ENCODE assay signal across 8 mouse cellular contexts in genomic region chr4:129288067-129288466, GRCm38 (mm10). TPM values are rescaled to one million over a fixed set of nuclear protein-coding genes. Genes with fewer than 3 reads are reported as not detected.
DNase-seq lines count a peak whose midpoint lies in the region; ATAC-seq lines count a peak whose summit lies in the region.

No protein-coding gene starts in this region.

- H3K9me3 ChIP-seq in forebrain, embryonic 14.5 days (replicated peaks; ENCODE audit: control insufficient read depth, low read length) = no peaks in the 10 kb centered on the region
- H3K9me3 ChIP-seq in hindbrain, embryonic 12.5 days (replicated peaks) = no peaks in the 10 kb centered on the region
- H3K9me3 ChIP-seq in midbrain, embryonic 13.5 days = no peaks in the 10 kb centered on the region

- peaks cover 16% of the 10 kb centered on the region; the same call in 1 of the 2 replicates for H3K27me3 ChIP-seq in forebrain, embryonic 14.5 days (replicated peaks; ENCODE audit: control insufficient read depth, insufficient read depth, low read length)
- peaks cover 17% of the 10 kb centered on the region for H3K27me3 ChIP-seq in hindbrain, embryonic 12.5 days
- peaks cover 26% of the 10 kb centered on the region for H3K27me3 ChIP-seq in midbrain, embryonic 13.5 days

- no peak overlapping the region for H3K27ac ChIP-seq in forebrain, embryonic 14.5 days (ENCODE audit: low read depth, low read length)
- no peak overlapping the region for H3K27ac ChIP-seq in hindbrain, embryonic 12.5 days
- H3K27ac ChIP-seq in midbrain, embryonic 13.5 days = no peak overlapping the region

- WGBS in forebrain, embryonic 14.5 days = 34% methylated on average over 3 of the region's 3 CpGs
- WGBS in hindbrain, embryonic 12.5 days = 41% methylated on average over 3 of the region's 3 CpGs
- WGBS in midbrain, embryonic 13.5 days = 31% methylated on average over 3 of the region's 3 CpGs

- peak overlapping the region; percentile 93 for H3K4me2 ChIP-seq in forebrain, embryonic 14.5 days (ENCODE audit: low read length)
- H3K4me2 ChIP-seq in hindbrain, embryonic 12.5 days (replicated peaks) = peak overlapping the region; percentile 95
- peak overlapping the region; percentile 87 for H3K4me2 ChIP-seq in midbrain, embryonic 13.5 days (replicated peaks)

- no peak for ATAC-seq in forebrain, embryonic 14.5 days
- ATAC-seq in hindbrain, embryonic 12.5 days (ENCODE audit: low FRiP score) = no peak
- ATAC-seq in midbrain, embryonic 13.5 days = no peak

- intact Hi-C loops in left cerebral cortex, postnatal 10 days (cut with DNase I) = no loop called here

- no peak overlapping the region for H3K9ac ChIP-seq in forebrain, embryonic 14.5 days (ENCODE audit: low read length)
- no peak overlapping the region for H3K9ac ChIP-seq in hindbrain, embryonic 12.5 days
- H3K9ac ChIP-seq in midbrain, embryonic 13.5 days (replicated peaks) = no peak overlapping the region

- H3K4me3 ChIP-seq in forebrain, embryonic 14.5 days (ENCODE audit: low read depth, low read length) = no peak overlapping the region
- no peak overlapping the region for H3K4me3 ChIP-seq in hindbrain, embryonic 12.5 days
- peak overlapping the region; percentile 47; the same call in 1 of the 2 replicates for H3K4me3 ChIP-seq in midbrain, embryonic 13.5 days (replicated peaks)

- peaks cover 15% of the 10 kb centered on the region for H3K4me1 ChIP-seq in forebrain, embryonic 14.5 days (ENCODE audit: control insufficient read depth, insufficient read depth, low read length)
- peaks cover 15% of the 10 kb centered on the region for H3K4me1 ChIP-seq in hindbrain, embryonic 12.5 days
- peaks cover 25% of the 10 kb centered on the region for H3K4me1 ChIP-seq in midbrain, embryonic 13.5 days (replicated peaks)

- peak; percentile 18 for DNase-seq in kidney, adult 18-20 months
- DNase-seq in kidney, adult 8-10 months = no peak
- no peak for DNase-seq in forebrain, embryonic 14.5 days (ENCODE audit: low spot score)
- no peak for DNase-seq in left cerebral cortex, postnatal 10 days (ENCODE audit: extremely low spot score in 1 of 2, low spot score in 2 of 2)
- DNase-seq in cerebellum, adult 9-10 months = no peak
- no peak for DNase-seq in right cerebral cortex, adult 2 months (ENCODE audit: low spot score in 2 of 2)

- no peaks in the 10 kb centered on the region for H3K36me3 ChIP-seq in forebrain, embryonic 14.5 days (ENCODE audit: control insufficient read depth, insufficient read depth, low read length)
- H3K36me3 ChIP-seq in hindbrain, embryonic 12.5 days = no peaks in the 10 kb centered on the region
- no peaks in the 10 kb centered on the region for H3K36me3 ChIP-seq in midbrain, embryonic 13.5 days

RNA-seq across cellular contexts. Expression of gene Sync, which starts 0.7 kb away (rescaled TPM):
- polyA plus RNA-seq in forebrain, embryonic 14.5 days (2014; fragmentation: Nextera tagmentation; extraction: Ambion mirVana) = 0.14 and 0.24 TPM in 2 replicates
- polyA plus RNA-seq in hindbrain, embryonic 12.5 days (2016; fragmentation: Nextera tagmentation; extraction: Ambion mirVana) = 1.7 and 1.8 TPM in 2 replicates
- 0.27 and 0.67 TPM in 2 replicates for polyA plus RNA-seq in midbrain, embryonic 13.5 days (2015; fragmentation: Nextera tagmentation; extraction: Ambion mirVana)
- total RNA-seq in left cerebral cortex, postnatal 10 days (2021) = 1 to 10 TPM; 1.7 TPM

RNA-seq across cellular contexts. Expression of gene C77080, which starts 26.9 kb away (rescaled TPM):
- polyA plus RNA-seq in forebrain, embryonic 14.5 days (2014; fragmentation: Nextera tagmentation; extraction: Ambion mirVana) = 3.6 and 4.2 TPM in 2 replicates
- 6.0 and 6.4 TPM in 2 replicates for polyA plus RNA-seq in hindbrain, embryonic 12.5 days (2016; fragmentation: Nextera tagmentation; extraction: Ambion mirVana)
- 5.1 and 5.4 TPM in 2 replicates for polyA plus RNA-seq in midbrain, embryonic 13.5 days (2015; fragmentation: Nextera tagmentation; extraction: Ambion mirVana)
- 10 to 100 TPM; 11.1 to 15.8 TPM for total RNA-seq in left cerebral cortex, postnatal 10 days (2021)

RNA-seq across cellular contexts. Expression of gene Rbbp4, which starts 47.1 kb away (rescaled TPM):
- polyA plus RNA-seq in forebrain, embryonic 14.5 days (2014; fragmentation: Nextera tagmentation; extraction: Ambion mirVana) = 428 and 447 TPM in 2 replicates
- polyA plus RNA-seq in hindbrain, embryonic 12.5 days (2016; fragmentation: Nextera tagmentation; extraction: Ambion mirVana) = 465 and 467 TPM in 2 replicates
- polyA plus RNA-seq in midbrain, embryonic 13.5 days (2015; fragmentation: Nextera tagmentation; extraction: Ambion mirVana) = 419 and 460 TPM in 2 replicates
- 100 to 1,000 TPM; 124 to 134 TPM for total RNA-seq in left cerebral cortex, postnatal 10 days (2021)

RNA-seq across cellular contexts. Expression of gene Zbtb8os, which starts 47.4 kb away (rescaled TPM):
- 27.7 and 37.1 TPM in 2 replicates for polyA plus RNA-seq in forebrain, embryonic 14.5 days (2014; fragmentation: Nextera tagmentation; extraction: Ambion mirVana)
- polyA plus RNA-seq in hindbrain, embryonic 12.5 days (2016; fragmentation: Nextera tagmentation; extraction: Ambion mirVana) = 33.3 and 33.8 TPM in 2 replicates
- 28.0 and 32.2 TPM in 2 replicates for polyA plus RNA-seq in midbrain, embryonic 13.5 days (2015; fragmentation: Nextera tagmentation; extraction: Ambion mirVana)
- 10 to 100 TPM; 18.9 to 24.7 TPM for total RNA-seq in left cerebral cortex, postnatal 10 days (2021)
